Mouse (Mus musculus) monocyte, adult 5-6 weeks (primary cell): ENCODE measurements around the gene Obscn. TPM values are rescaled to one million over a fixed set of nuclear protein-coding genes. Genes with fewer than 3 reads are reported as not detected.

Source experiments
- ATAC-seq: fragments of 153-309, 156-312 bp; replicated peaks from 2 replicates; pipeline ENCODE4 v1.8.0; 2017; ENCODE audit warnings: mild to moderate bottlenecking; ENCODE audit not compliant: low TSS enrichment, insufficient number of reproducible peaks, severe bottlenecking, poor library complexity, low FRiP score
- total RNA-seq: library from RNA; stranded (forward); fragments of 200-1000, 200-491, 200-594 nt; gene quantifications from 3 replicates; pipeline ENCODE4 v1.2.3, GENCODE M21; 2017

Obscn gene
- total RNA-seq, 1 experiment from 2014 or later, result under 0.01 TPM

DNA sequence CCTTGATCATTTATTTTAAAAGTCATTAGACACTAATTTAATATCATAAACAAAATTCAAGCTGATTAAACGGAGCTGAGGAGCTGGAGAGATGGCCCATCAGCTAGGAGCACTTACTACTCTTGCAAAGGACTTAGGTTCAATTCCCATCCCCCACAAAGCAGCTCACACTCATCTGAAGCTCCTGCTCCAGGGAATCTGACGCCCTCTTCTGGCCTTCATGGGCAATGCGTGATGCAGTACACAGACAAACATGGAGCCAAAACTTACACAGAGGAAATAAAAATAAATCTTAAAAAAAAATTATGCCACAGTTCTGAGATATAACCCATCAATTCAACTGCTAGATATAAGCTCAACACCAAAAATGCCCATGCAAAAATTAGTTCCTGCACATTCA lies 15.5 kb upstream of the Obscn start:
- no peak for ATAC-seq

DNA sequence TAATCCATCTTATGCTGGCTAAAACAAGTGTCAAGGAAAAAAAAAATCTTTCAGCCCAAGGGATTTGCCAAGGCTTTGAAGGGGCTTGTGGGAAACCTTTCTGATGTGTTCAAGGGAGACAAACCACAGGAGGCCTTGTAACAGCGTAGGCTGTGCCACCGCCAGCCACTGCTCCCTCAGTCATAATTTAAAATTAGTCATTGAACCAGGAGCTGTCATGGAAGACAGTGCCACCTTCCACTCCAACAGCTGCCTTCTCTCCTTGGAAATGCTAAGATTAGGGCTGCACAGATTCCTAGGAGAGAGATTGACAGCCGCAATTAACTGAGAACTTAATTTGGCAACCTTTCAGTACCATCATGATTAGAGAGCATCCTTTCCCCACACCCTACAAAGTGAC lies 13.1 kb upstream of the Obscn start:
- no peak for ATAC-seq

DNA sequence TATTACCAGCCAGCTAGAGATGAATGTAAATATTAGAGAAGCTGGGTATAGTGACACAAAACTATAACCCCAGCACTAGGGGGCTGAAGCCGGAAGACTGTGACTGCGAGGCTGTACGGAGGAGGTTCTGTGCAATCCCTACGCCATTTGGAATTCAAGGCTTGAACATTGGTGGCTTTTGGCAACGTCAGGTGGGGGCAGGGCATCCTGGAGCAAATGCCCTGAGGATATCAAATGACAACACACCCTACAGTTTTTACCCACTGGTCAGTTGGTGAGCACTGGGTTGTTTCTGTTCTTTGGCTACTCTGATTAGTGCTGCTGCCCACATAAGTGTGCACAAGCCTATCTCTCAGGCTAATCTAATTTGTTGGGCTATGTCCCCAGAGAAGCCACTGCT lies 6.8 kb upstream of the Obscn start:
- no peak for ATAC-seq

DNA sequence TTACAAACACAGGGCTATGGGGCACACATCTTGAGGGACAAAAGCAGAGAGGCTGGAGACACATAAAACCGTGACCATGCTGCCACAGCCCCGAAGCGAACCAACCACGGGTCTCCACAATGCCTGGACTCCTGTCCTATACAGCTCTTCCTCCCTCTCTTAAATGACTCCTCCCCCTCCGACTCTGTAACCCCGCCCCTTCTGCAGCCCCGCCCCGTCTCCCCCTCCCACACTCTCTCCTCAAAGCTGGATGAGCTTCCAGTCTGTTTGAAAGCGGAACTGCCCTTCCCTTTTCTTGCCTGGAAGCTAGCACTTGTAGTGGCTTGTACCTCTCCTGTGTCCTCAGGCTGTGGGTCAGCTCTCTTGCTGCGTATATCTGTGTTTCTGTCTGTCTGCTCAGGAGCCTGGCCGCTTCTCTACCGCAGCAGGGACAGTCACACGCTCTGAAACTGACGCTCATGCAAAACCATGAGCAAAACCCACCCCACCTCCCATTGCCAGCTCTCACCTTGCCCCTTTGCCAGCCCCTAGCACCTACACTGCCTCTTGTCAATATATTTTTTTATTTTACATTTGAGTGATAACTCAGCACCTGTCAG lies 5.7 kb upstream of the Obscn start:
- ATAC-seq, result no peak

DNA sequence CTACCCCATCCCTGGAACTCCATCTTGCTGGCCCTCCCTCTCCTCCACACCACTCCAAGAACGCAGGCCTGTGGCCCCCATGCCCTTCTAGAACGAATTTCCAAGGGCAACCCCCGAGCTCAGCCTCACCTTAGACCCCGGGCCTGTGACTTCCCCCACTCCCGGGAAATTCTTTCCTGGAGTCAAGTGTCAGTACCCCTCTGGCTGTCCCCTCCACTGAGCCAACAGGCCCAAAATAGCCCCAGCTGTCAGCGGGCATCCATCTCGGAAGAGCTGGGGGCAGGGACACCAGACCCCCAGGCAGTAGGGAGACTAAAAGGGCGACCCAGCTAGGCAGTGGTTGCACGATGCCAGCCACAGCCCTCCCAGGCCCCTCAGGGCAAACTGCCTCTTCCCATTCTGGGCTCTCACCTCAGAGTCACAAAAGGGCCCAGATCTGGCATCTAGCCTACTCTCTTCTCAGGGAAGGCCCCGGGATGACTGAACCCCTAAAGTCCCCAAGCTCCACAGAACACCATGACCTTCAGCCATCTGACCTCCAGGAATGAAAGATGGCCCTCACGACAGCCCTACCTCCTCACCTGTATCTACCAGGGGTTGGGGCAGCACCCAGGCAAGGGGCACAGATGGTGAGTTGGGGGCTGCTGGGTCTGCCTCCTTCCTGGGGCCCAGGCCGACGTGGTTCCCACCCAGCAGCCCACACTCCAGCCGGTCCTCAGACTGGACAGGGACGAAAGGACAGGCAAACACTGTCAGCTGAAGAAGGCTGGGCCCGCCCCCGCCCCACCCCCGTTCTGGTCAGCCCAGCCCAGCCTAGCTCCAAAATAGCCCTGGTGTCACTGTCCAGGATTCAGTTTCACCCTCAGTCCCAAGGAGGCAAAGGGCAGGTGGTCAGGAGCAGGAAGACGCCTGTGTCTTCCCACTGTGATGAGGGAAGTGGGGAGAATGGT lies 2.6 kb upstream of the Obscn start:
- ATAC-seq, result no peak

DNA sequence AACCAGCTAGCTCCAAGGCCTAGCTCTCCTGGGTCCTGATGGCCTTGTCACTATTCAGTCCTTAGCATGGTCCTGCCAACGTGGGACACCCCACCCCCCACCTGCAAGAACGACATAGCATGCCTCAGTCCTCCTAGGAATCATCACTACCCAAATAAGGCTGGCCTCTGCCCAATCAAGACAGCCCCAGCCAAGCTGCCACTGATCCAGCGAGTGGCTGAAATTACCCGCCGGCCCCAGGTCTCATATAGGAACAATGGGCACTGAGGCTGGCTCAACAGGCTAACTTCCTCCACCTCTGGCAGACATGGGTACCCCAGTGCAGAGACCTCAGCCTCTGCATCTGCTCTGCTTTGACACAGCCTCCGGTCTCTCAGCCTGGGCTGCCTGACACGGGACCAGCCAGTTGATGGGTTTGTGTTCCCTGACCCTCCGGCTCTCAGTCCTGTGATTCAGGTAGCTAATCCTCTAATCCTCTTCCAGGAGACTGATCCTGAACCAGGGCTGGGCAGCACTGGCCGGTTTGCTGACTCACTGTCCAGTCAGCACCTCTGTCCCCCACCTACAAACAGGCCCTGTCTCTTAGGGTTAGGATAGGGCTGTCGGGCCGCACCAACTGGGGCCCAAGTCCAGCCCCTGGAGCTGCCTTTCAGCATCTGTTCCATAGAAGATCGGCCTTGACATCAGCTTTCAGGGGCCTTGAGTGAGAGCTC lies 948 bp upstream of the Obscn start:
- no peak for ATAC-seq

DNA sequence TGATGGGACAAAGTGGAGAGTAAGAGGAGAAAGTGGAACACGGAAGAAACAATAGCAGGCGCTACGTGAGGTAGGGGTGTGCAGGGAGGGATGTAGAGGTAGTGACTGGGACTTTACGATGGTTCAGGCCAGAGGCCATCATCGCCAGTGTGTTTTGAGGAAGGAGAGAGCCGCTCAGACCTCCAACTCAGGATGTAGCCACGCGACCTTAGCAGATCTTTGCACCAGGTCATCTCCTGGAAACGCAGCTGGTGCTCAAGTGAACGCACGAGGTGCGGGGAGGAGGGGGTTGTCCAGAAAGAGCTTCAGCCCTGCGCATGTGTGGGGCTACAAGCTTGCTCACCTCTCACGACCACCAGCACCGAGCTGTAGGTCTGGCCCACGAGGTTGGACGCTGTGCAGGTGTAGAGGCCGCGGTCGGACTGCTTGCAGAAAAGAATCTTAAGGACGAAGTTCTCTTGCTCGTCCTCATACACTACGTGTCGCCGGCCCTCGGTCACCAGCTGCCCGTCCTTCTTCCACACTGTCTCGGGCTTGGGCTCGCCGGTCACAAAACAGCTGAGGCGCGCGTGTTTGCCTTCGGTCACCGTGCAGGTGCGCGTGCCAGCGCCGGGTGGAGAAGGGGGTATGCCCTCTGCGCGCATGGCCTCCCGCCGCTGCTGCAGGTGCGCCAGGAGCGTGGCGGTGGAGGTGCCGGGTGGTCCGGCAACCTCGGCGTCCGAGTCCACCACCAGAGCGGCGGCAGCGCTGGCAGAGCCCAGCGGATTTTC lies 966 bp downstream of the Obscn start:
- ATAC-seq, result no peak

DNA sequence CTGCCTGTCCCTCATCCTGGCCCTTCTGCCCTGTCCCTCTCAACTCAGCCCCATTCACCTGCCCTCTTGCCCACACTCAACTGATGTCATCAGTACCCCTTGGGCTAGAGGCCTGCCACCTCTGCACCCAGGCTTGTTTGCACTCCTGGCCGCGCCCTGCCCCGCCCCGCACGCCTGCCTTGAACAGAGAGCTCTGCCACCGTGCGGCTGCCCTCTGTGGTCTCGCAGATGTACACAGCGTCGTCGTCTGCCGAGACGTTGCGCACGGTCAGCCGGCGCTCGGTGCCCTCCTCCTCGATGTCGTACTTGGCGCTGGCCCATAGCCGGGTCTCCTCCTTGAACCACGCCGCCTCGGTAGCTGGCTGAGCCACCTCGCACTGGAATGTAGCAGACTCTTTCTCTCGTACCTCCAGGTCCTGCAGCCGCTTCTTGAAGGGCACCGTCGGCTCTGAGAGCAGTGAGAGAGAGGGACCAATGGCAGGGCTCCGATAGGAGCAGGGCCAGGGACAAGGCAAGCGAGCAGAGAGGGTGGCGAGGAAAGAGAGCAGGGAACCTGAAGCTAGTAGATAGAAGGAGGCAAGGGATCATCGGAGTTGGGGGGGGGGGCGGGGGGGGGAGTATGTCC lies 1.7 kb downstream of the Obscn start:
- no peak for ATAC-seq

DNA sequence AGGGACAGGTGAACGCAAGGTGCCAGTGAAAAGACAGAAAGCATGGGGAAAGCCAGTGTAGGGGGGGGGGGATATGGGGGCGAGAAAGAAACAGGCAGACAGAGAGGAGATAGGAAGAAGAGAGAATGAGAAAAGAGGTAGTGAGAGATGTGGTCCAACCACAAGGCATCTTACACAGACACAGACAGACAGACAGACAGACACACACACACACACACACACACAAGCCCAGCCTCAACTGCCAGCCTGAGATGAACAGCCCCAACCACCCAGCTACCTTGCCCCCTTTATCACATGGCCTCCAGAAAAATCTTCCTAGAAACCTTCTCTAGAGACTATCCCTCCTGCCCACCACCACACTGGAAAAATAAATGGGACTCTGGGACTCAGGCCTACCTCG lies 4.1 kb downstream of the Obscn start:
- ATAC-seq, result no peak

DNA sequence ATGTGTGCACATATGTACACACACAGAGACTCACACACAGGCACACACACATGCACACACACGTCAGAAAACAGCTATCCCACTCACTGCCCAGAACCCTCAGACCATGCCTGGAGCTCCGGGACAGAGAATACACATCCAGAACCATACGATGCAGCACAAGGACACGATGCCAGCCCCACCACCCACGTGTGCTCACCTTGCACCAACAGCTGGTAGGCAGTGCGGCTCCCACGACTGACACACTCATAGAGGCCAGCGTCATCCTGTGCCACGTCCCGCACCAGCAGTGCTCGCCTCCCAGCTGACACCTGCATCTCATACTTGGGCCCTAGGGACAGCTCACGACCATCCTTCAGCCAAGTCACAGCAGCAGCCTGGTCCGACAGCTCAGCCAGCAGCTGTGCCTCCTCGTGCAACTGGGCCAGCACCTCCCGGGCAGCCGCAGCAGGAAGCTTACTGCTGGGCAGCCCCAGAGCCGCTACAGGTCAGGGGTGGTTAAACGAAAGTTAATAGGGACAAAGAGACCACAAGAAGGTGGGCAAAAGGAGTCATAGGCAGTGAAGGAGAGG lies 4.8 kb downstream of the Obscn start:
- ATAC-seq, result no peak

DNA sequence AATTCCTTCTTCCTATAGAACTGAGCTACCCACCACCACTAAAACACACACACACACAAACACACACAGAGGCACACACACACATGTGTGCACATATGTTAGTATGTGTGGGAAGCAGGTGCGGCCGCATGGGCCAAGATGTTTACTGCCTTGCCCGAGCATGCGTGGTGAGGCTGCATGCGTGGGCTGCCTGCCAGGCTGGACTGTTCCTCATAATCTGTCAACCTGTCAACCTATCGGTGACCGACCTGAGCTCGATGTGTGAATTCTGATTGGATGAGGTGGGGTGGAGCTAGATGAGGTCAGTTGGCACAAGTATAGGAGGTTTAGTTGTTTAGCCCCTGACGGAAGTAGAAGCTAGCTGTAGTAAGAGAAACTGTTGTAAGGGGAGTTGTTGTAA lies 5.4 kb downstream of the Obscn start:
- ATAC-seq, result no peak

DNA sequence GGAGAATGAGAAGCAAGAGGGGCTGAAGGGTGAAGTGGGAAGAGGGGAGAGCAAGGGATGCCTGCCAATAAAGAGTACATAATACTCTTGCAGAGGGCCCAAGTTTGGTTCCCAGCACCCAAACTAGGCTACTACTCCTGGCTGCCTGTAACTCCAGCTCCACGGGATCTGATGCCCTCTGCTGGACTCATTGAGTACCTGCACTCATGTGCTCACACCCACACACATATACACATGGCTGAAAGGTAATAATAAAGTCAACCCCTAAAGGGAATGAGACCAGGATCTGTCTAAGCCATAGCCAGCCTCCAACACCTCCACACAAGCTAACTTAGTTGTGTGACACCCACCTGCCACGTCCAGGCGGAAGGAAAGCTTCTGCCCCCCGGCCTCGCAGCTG lies 30.3 kb downstream of the Obscn start:
- no peak for ATAC-seq

DNA sequence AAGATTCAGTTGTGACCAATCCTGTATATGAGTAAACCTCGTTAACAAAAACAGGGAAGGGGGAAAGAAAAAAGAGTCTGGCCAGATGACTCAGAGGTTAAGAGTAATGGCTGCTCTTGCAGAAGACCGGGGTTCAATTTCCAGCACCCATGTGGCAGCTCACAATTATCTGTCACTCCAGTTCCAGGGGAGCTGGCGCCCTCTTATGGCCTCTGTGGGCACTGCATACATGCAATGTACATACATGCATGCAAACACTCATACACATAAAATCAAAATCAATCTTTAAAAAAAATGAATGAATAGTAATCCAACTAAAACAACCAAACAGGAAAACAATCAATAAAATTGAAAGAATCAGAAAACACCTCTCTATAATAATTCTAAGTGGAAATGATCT lies 33.9 kb downstream of the Obscn start:
- ATAC-seq, result no peak

DNA sequence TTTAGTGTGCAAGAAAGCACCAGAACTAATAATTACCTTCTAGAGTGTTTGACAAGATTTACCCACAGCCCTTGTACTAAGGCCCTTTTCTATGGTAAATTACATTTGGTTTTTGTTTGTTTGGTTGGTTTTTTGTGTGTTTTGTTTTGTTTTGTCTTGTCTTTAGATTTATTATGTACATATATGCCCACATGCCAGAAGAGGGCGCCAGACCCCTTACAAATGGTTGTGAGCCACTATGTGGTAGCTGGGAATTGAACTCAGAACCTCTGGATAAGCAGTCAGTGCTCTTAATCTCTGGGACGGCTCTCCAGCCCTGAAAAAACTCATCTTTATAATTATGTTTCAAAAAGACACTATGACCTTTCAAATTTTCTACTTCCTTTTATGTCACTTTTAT lies 37.9 kb downstream of the Obscn start:
- no peak for ATAC-seq

DNA sequence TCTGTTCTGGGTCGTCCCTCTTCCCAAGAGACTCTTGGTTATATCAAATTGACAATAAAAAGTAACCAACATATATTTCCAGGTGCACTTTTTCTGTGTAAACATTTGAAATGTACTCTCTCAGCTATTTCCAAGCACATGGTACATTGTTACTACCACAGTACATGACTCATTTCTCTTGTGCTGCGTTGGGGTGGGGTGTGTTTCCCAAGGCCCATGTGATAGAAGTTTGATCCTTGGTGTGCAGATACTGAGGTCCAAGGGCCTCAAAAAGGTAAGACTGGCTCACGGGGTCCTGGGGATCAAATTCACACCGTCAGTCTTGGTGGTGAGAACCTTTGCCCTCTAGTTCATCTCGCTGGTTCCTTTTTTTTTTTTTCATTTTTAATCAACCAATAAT lies 38.4 kb downstream of the Obscn start:
- no peak for ATAC-seq

DNA sequence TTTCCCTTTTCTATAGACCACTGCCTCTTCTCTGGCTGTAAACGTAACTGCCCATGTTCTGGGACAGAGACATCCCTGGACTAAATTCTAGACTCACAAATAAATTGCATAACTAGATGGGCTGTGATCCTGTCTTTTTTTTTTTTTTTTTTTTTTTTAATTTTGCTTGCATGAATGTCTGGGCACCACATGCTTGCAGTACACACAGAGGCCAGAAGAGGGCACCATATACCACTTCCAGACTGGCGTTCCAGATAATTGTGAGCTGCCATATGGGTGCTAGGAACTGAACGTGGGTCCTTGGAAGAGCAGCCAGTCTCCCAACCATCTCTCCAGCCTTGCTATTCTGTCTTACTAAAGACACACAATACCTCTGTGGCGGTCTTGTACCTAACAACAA lies 42.0 kb downstream of the Obscn start:
- no peak for ATAC-seq

DNA sequence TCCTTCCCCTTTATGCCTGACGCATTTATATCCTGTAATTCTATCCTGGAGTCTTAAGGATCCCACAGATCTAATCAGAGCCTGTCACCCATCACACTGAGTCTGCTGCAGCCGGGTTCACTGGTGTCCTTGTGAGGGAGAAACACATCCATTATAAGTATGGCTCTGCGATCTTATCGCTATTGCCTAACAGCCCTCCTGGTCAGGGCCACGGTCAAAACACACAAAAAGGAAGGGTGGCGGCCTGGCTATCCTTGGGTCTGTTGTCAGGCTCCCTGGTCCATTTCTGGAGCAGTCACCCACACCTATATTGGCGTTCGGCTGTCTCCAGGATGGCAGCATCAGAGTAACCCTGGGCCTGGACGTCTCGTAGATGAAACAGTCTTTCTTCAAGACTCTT lies 48.6 kb downstream of the Obscn start:
- ATAC-seq, result no peak

DNA sequence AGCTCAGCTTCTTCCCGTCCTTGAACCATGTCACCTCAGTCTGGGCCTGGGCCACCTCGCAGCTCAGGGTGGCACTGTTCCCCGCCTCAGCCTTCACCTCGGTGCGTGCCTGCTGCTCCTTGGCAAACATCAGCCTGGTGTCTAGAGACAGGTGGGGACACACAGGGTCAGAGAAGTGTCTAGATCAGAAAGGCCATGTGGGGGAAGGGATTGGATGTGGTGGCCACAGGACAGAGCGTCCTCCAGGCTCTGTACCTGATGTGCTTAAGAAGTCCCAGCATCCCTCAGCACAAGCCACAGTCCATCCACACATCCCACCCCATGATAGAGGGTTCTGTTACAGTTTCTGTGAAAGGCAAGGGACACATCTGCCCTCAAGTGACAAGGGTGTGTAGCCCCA lies 51.0 kb downstream of the Obscn start:
- no peak for ATAC-seq
